Mouse (Mus musculus): Measurements from ENCODE around the gene Rapgef1. TPM values are rescaled to one million over a fixed set of nuclear protein-coding genes. Genes with fewer than 3 reads are reported as not detected.

The Rapgef1 gene
- polyA plus RNA-seq, 1 experiment: 13.8 TPM

DNA sequence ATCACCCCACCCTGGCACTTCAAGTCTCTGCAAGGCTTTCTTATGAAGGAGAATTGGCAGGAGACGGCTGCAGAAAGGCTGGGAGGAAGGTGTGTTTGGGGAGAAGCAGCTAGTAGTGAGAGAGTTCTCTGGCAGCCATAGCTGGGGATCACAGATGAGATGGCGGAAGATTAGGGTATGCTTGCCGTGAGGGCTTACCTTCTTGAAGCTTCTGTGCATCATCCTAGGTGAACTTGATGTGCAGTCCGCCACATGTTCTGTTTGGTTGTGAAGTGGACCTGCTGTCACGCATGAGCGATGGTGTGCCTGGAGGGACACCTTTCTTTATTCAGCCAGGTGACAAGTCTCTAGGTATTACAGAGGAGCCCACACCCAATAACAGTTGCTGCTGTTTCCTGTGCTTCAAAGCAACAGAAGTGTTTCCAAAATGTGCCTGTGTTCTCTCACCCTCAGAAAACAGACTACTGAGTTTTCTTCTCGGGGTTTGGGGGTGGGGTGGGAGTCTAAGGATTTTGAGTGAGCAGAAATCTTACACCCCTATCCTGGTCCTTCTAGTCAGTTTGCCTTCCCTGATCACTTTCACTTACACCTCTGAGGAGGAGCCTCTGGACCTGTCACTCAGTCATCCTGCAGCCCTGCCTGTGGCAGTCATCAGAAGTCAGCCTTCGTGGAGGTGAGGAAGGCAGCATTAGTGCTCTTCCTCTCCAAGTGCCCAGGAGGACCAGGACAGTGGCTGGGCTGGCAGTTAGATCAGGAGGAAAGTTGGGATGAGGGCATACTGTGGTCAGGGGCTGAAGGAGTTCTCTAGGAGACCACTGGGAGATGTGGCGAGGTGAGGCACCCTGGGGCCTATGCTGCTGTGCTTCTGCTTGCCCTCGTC lies 2.8 kb downstream of the Rapgef1 start:
- Histone ChIP-seq H3K36me3 (replicated peaks; ENCODE audit: low read length) (peaks cover 4% of the 10 kb centered on the region), H3K27me3 (replicated peaks) (peaks cover 2% of the 10 kb centered on the region), H3K4me3 (replicated peaks) (peak overlapping the region; percentile 66), H3K4me1 (peaks cover 76% of the 10 kb centered on the region), H3K9me3 (no peaks in the 10 kb centered on the region)
- no peak for TF ChIP-seq FLI1 (IDR thresholded peaks at IDR 0.05; ENCODE audit: low read length)
- TF ChIP-seq GATA1 (IDR thresholded peaks at IDR 0.05; ENCODE audit: borderline replicate concordance, low read length): no peak

DNA sequence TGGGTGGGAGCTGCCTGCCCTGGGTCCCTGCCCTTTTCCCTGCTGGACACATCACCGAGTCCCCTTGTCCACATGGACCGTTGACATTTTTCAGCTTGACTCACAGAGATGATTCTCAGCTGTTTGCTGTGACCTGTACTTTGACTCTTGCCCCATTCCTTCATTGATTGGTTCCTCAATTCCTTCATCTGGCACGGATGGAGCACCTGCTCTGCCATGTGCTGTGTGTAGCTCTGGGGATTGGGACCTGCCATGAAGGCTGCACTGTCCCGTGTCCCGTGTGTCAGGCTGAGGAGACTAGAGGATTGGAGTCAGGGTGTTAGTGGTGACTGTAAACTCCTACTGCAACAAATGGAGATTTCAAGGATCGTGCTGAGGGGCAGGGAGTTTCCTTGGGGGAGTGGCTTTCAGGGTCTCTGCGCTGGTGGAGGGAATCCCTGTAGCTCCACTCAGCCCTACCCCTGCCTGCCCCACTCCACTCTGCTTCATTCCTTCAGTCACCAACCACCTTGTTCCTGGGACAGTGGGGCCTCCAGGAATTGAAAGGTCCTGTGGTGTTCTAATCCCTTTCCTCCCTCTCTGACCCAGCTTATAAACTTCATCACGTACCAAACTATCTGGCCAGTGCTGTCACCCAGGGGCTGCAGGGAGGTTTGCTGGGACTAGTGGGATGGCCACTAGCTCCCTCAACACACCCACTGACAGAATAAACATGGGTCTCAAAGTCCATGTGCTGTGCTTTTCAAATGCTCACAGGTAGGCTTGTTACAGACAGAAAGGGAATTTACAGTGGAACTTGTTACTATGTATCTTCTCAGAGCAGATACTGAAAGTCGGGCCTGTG lies 3.9 kb downstream of the Rapgef1 start:
- H3K27me3 ChIP-seq (replicated peaks): no peaks in the 10 kb centered on the region
- peaks cover 11% of the 10 kb centered on the region for H3K36me3 ChIP-seq (replicated peaks; ENCODE audit: low read length)
- no peak for TF ChIP-seq GATA1 (IDR thresholded peaks at IDR 0.05; ENCODE audit: borderline replicate concordance, low read length)
- TF ChIP-seq FLI1 (IDR thresholded peaks at IDR 0.05; ENCODE audit: low read length): no peak
- peak overlapping the region; percentile 80 for H3K4me3 ChIP-seq (replicated peaks)
- H3K4me1 ChIP-seq: peaks cover 87% of the 10 kb centered on the region
- H3K9me3 ChIP-seq: no peaks in the 10 kb centered on the region

DNA sequence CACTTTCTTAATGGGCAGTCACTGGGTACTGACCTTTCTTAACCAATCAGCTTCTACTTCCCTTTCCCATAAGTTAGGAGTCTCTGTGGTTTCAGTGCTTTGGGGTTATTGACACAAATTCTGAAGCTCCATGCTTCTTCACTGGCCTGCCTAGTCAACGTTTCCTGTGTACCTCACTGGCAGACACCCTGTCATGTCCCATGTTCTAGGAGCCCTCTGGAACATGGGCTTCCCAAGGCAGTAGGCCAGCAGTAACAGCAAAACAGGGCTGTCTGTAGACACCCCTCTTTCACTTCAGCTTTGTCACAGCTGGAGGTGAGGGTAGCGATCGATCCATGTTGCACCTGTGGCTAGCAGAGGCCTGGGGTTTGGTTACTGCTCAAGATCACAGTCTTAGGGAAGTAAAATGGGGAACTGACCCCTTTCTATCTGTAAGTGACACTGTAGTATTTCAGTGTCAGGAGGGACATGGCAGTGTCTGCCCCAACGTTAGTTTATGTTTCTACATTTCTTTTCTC lies 4.6 kb downstream of the Rapgef1 start:
- TF ChIP-seq FLI1 (IDR thresholded peaks at IDR 0.05; ENCODE audit: low read length) (no peak), GATA1 (IDR thresholded peaks at IDR 0.05; ENCODE audit: borderline replicate concordance, low read length) (no peak)
- peak overlapping the region; percentile 80 for H3K4me3 ChIP-seq (replicated peaks)
- H3K36me3 ChIP-seq (replicated peaks; ENCODE audit: low read length): peaks cover 11% of the 10 kb centered on the region

DNA sequence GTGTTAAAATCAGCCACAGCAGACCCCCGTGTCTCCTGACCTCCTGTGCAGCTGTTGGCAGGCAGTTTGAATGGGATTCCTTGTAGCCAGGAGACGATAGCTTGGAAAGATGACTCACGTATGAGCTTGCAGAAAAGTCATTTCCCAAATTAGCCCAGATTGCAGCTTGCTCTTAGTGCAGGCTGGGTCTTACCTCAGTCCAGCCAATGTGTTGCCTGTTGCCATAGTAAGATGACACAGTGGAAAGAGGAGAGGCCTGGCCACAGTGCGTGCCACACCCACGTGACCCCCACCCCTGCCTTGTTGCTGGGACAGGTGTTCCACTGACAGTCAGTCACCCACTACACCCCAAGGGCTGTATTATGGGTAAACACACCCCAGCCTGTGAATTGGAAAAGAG lies 5.2 kb downstream of the Rapgef1 start:
- no peaks in the 10 kb centered on the region for H3K9me3 ChIP-seq
- H3K4me3 ChIP-seq (replicated peaks): peak overlapping the region; percentile 70
- no peak for TF ChIP-seq GATA1 (IDR thresholded peaks at IDR 0.05; ENCODE audit: borderline replicate concordance, low read length)
- TF ChIP-seq FLI1 (IDR thresholded peaks at IDR 0.05; ENCODE audit: low read length): no peak
- H3K27me3 ChIP-seq (replicated peaks): no peaks in the 10 kb centered on the region
- H3K36me3 ChIP-seq (replicated peaks; ENCODE audit: low read length): peaks cover 14% of the 10 kb centered on the region
- peaks cover 91% of the 10 kb centered on the region for H3K4me1 ChIP-seq

More for the DNA sequence above, 4.6 kb downstream of the Rapgef1 start:
- H3K27me3 ChIP-seq (replicated peaks): no peaks in the 10 kb centered on the region
- peaks cover 88% of the 10 kb centered on the region for H3K4me1 ChIP-seq
- H3K9me3 ChIP-seq: no peaks in the 10 kb centered on the region

DNA sequence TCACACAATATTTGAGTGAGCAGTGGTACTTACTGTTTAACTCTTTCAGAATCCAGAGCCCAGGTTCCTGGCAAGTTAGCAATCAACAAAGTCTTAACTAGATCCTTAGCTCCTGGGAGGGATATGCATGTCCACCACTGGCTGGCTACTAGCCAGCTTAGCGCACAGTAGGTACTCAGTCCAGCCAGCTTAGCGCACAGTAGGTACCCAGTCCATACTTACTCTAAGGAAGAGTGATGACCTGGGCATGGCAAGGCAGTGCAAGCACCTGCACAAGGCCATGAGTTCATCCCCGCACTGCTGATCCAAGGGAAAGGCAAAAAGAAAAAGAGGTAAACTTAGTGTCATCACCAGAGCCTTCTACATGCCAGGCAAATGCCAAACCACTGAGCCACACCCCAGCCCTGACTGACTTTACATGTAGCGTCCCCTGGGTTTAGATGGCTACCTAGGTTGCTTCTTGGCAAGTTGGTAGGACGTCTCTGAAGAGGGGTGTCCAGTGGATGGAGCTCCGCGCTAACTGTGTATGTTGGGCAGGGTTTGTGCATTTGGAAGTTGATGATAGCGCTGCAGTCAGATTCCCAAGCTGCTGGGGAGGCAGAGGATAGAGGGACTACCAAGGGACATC lies 6.2 kb downstream of the Rapgef1 start:
- Histone ChIP-seq H3K36me3 (replicated peaks; ENCODE audit: low read length) (peaks cover 22% of the 10 kb centered on the region), H3K4me1 (peaks cover 95% of the 10 kb centered on the region), H3K4me3 (replicated peaks) (no peak overlapping the region), H3K9me3 (no peaks in the 10 kb centered on the region), H3K27me3 (replicated peaks) (no peaks in the 10 kb centered on the region)
- TF ChIP-seq FLI1 (IDR thresholded peaks at IDR 0.05; ENCODE audit: low read length): no peak
- TF ChIP-seq GATA1 (IDR thresholded peaks at IDR 0.05; ENCODE audit: borderline replicate concordance, low read length): no peak

DNA sequence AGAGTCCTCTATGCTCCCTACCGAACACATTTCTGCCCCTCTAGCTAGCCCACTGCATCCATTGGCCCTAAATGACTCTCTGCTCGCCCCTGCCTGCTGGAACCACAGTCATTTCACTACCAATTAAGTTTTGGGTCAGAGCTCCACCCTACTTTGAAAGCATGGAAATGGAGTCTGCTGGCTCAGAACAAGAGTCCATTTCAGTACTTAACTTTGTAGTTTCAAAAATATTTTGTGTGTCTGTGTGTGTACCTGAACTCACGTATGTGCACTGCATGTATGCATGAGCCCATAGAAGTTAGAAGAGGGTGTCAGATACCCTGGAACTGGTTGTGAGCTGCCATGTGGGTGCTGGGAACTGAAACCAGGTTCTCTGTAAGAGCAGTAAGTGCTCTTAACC lies 7.8 kb downstream of the Rapgef1 start:
- TF ChIP-seq GATA1 (IDR thresholded peaks at IDR 0.05; ENCODE audit: borderline replicate concordance, low read length) (no peak), FLI1 (IDR thresholded peaks at IDR 0.05; ENCODE audit: low read length) (no peak)

DNA sequence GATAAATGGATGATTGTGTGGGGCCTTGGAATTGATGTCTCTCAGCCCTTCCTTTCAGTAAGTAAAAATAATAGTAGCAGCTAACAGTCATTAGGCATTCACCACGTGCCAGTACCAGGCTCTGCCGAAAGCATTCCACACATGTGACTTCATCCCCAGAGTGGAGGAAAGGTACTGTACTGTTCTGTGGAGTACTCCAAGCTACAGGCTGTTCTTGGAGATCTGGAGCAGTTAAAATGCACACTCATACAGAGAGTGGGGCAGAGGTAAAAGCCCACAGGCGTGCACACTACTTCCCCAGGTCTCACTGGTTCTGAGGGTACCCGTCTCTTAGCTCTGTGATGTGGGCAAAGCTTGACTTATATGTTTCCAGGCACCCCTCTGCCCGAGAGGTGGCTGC lies 8.7 kb downstream of the Rapgef1 start:
- H3K36me3 ChIP-seq (replicated peaks; ENCODE audit: low read length): peaks cover 25% of the 10 kb centered on the region
- no peaks in the 10 kb centered on the region for H3K9me3 ChIP-seq
- TF ChIP-seq GATA1 (IDR thresholded peaks at IDR 0.05; ENCODE audit: borderline replicate concordance, low read length) (no peak), FLI1 (IDR thresholded peaks at IDR 0.05; ENCODE audit: low read length) (no peak)
- H3K4me3 ChIP-seq (replicated peaks): no peak overlapping the region
- H3K27me3 ChIP-seq (replicated peaks): no peaks in the 10 kb centered on the region
- peaks cover 95% of the 10 kb centered on the region for H3K4me1 ChIP-seq

More for the DNA sequence above, 7.8 kb downstream of the Rapgef1 start:
- Histone ChIP-seq H3K9me3 (no peaks in the 10 kb centered on the region), H3K4me3 (replicated peaks) (no peak overlapping the region), H3K4me1 (peaks cover 95% of the 10 kb centered on the region), H3K27me3 (replicated peaks) (no peaks in the 10 kb centered on the region), H3K36me3 (replicated peaks; ENCODE audit: low read length) (peaks cover 25% of the 10 kb centered on the region)

DNA sequence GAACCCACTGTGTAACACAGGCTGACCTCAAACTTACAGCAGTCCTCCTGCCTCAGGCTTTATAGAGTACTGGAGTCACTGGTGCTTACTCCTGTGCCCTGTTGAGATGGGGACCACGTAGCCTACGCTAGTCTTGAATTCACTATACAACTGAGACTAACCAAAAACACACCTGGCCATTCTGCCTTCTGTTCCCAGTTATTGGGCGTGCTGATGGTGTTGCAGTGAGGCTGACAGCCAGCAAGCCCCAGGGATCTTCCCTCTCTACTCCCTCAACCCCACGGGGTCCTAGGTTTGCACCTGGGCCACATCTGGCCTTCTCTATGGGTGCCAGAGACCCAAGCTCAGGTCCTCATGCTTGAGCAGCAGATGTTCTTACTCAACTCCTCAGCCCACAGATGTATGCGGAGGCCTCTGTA lies 9.3 kb downstream of the Rapgef1 start:
- Histone ChIP-seq H3K27me3 (replicated peaks) (no peaks in the 10 kb centered on the region), H3K36me3 (replicated peaks; ENCODE audit: low read length) (peaks cover 25% of the 10 kb centered on the region), H3K9me3 (no peaks in the 10 kb centered on the region), H3K4me1 (peaks cover 95% of the 10 kb centered on the region), H3K4me3 (replicated peaks) (peak overlapping the region; percentile 40)
- no peak for TF ChIP-seq GATA1 (IDR thresholded peaks at IDR 0.05; ENCODE audit: borderline replicate concordance, low read length)
- no peak for TF ChIP-seq FLI1 (IDR thresholded peaks at IDR 0.05; ENCODE audit: low read length)

DNA sequence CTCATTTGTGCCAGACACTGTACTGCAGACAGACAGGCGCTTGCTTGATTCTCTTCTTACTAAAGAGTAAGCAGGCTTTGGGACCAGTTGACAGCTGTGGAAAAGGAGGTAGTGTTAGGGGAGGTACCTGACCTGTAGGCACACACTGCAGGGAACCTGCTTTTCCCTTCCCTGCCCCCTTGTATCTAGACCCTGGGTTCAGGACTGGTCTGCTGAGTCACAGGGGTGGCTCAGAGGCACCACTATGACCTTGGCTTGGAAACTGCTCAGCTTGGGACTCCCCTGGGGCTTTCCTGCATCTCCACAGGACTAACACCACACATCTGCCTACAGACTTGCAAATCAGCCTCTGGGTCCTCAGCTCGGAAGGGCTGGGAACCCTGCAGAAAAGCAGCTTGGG lies 9.8 kb downstream of the Rapgef1 start:
- Histone ChIP-seq H3K4me1 (peaks cover 95% of the 10 kb centered on the region), H3K27me3 (replicated peaks) (no peaks in the 10 kb centered on the region), H3K4me3 (replicated peaks) (peak overlapping the region; percentile 40), H3K36me3 (replicated peaks; ENCODE audit: low read length) (peaks cover 25% of the 10 kb centered on the region), H3K9me3 (no peaks in the 10 kb centered on the region)
- TF ChIP-seq FLI1 (IDR thresholded peaks at IDR 0.05; ENCODE audit: low read length): no peak
